Mouse (Mus musculus) bone marrow macrophage, adult 2 months (primary cell): Measurements from ENCODE around the gene Plch2. TPM values are rescaled to one million over a fixed set of nuclear protein-coding genes. Genes with fewer than 3 reads are reported as not detected.
A peak's percentile ranks its signal among the peaks of the same experiment; 100 is the strongest.

Experiments
- H3K27ac ChIP-seq: 2 replicates; pipeline ENCODE4 v1.5.1; 2012; ENCODE audit warnings: low read depth, low read length; ENCODE audit not compliant: insufficient read depth
- H3K4me1 ChIP-seq: 2 replicates; pipeline ENCODE4 v1.6.1; 2012; ENCODE audit warnings: low read length; ENCODE audit not compliant: control insufficient read depth, insufficient read depth
- H3K4me3 ChIP-seq: 2 replicates; pipeline ENCODE4 v1.5.1; 2012; ENCODE audit warnings: mild to moderate bottlenecking, low read length, moderate library complexity; ENCODE audit not compliant: insufficient read depth
- CTCF ChIP-seq: IDR thresholded peaks from 2 replicates; pipeline ENCODE4 v1.5.1; 2012; ENCODE audit warnings: low read depth, mild to moderate bottlenecking, low read length, moderate library complexity
- POLR2A ChIP-seq: IDR thresholded peaks from 2 replicates; pipeline ENCODE4 v1.6.1; 2012; ENCODE audit warnings: mild to moderate bottlenecking, low read depth, low read length, borderline replicate concordance
- polyA plus RNA-seq: library from polyadenylated mRNA; stranded (reverse); fragments of >200 nt; gene quantifications from 2 replicates; pipeline ENCODE4 v1.2.4, GENCODE M21; 2012; ENCODE audit not compliant: missing spikeins, insufficient read depth, insufficient read length

The Plch2 gene
- not detected in 2 replicates for polyA plus RNA-seq

GRCm38 (mm10) chr4:155056724-155057123, at the start of gene Plch2:
TSS of gene Plch2 (minus strand) at chr4:155056784.
- Histone ChIP-seq H3K27ac (no peak within 1 kb of the TSS), H3K4me1 (peaks cover 8% of the 10 kb centered on the region), H3K4me3 (no peak within 1 kb of the TSS)
- TF ChIP-seq CTCF: no peak
- no peak for TF ChIP-seq POLR2A

- TF ChIP-seq POLR2A (no peak), CTCF (no peak)
- Histone ChIP-seq H3K27ac (no peak overlapping the region), H3K4me3 (no peak overlapping the region), H3K4me1 (peaks cover 9% of the 10 kb centered on the region)
These were observed 42.0 kb upstream of the Plch2 start for GRCm38 (mm10) chr4:155098572-155098971.

- H3K4me1 ChIP-seq: peaks cover 13% of the 10 kb centered on the region
- H3K27ac ChIP-seq: no peak overlapping the region
- no peak overlapping the region for H3K4me3 ChIP-seq
- no peak for TF ChIP-seq POLR2A
- TF ChIP-seq CTCF: no peak
These were observed 40.9 kb upstream of the Plch2 start for GRCm38 (mm10) chr4:155097452-155097851.

GRCm38 (mm10) chr4:155095967-155096366, 39.4 kb upstream of the Plch2 start:
- no peak overlapping the region for H3K4me3 ChIP-seq
- no peak for TF ChIP-seq CTCF
- no peak for TF ChIP-seq POLR2A
- peaks cover 13% of the 10 kb centered on the region for H3K4me1 ChIP-seq

GRCm38 (mm10) chr4:155095238-155095900, 38.8 kb upstream of the Plch2 start:
- Histone ChIP-seq H3K4me1 (peaks cover 13% of the 10 kb centered on the region), H3K27ac (no peak overlapping the region), H3K4me3 (no peak overlapping the region)
- peak; percentile 82 for TF ChIP-seq CTCF
- no peak for TF ChIP-seq POLR2A

More at GRCm38 (mm10) chr4:155095967-155096366, 39.4 kb upstream of the Plch2 start:
- H3K27ac ChIP-seq: no peak overlapping the region

- peaks cover 13% of the 10 kb centered on the region for H3K4me1 ChIP-seq
- H3K27ac ChIP-seq: no peak overlapping the region
- TF ChIP-seq POLR2A (no peak), CTCF (peak; percentile 28; the same call in 1 of the 2 replicates)
- no peak overlapping the region for H3K4me3 ChIP-seq
These were observed 38.0 kb upstream of the Plch2 start for GRCm38 (mm10) chr4:155094565-155094964.

- TF ChIP-seq CTCF: no peak; the same call in 1 of the 2 replicates
- TF ChIP-seq POLR2A: no peak
- Histone ChIP-seq H3K4me3 (no peak overlapping the region), H3K27ac (no peak overlapping the region), H3K4me1 (peaks cover 13% of the 10 kb centered on the region)
These were observed 37.0 kb upstream of the Plch2 start for GRCm38 (mm10) chr4:155093431-155094149.

GRCm38 (mm10) chr4:155092718-155093430, 36.3 kb upstream of the Plch2 start:
- Histone ChIP-seq H3K27ac (no peak overlapping the region), H3K4me3 (no peak overlapping the region), H3K4me1 (peaks cover 13% of the 10 kb centered on the region)
- no peak for TF ChIP-seq CTCF
- no peak for TF ChIP-seq POLR2A

GRCm38 (mm10) chr4:155090688-155091449, 34.3 kb upstream of the Plch2 start:
- Histone ChIP-seq H3K4me1 (peaks cover 17% of the 10 kb centered on the region), H3K27ac (no peak overlapping the region), H3K4me3 (no peak overlapping the region)
- TF ChIP-seq POLR2A: no peak
- no peak for TF ChIP-seq CTCF
